Mouse (Mus musculus) heart, postnatal 14 days (tissue): Measurements from ENCODE around the gene Prr12. TPM values are rescaled to one million over a fixed set of nuclear protein-coding genes. Genes with fewer than 3 reads are reported as not detected.
A peak's percentile ranks its signal among the peaks of the same experiment; 100 is the strongest.
"Not testable (repeated sequence)": the region's sequence is repeated elsewhere in the genome, so short reads cannot be mapped to it uniquely, and the experiment has no call there.

ENCODE experiments used
- DNase-seq, 2 experiments: peaks; one replicate each; pipeline ENCODE4 v3.0.0; 2021 to 2022
- intact Hi-C: fragments of 180-260 bp; cut with DNase I; formaldehyde crosslinking; loops from one replicate; pipeline ENCODE4 v1.15.1; 2025
- total RNA-seq, 2 experiments: library from RNA; stranded (reverse); gene quantifications; 2 replicates each; pipeline ENCODE4 v1.2.3; 2021

Gene Prr12
- total RNA-seq, 2 experiments from 2014 or later = 27.2 to 28.3 TPM

- intact Hi-C loops = no loop called here
These were observed 22.7 kb downstream of the Prr12 start for GRCm38 (mm10) chr7:45029995-45030394.

GRCm38 (mm10) chr7:45028351-45028750 lies 24.3 kb downstream of the Prr12 start:
- no peak for DNase-seq
- intact Hi-C loops = no loop called here

More at GRCm38 (mm10) chr7:45029995-45030394, 22.7 kb downstream of the Prr12 start:
- DNase-seq = no peak

GRCm38 (mm10) chr7:45027761-45028160 lies 24.9 kb downstream of the Prr12 start:
- DNase-seq = no peak
- intact Hi-C loops = no loop called here

- no peak for DNase-seq
- intact Hi-C loops = no loop called here
These were observed 26.4 kb downstream of the Prr12 start for GRCm38 (mm10) chr7:45026256-45026655.

- intact Hi-C loops = no loop called here
- no peak for DNase-seq
These were observed 27.0 kb downstream of the Prr12 start for GRCm38 (mm10) chr7:45025601-45026220.

- intact Hi-C loops = no loop called here
- no peak for DNase-seq
These were observed 28.1 kb downstream of the Prr12 start for GRCm38 (mm10) chr7:45024281-45025248.

- intact Hi-C loops, DNase-seq: not testable (repeated sequence)
These were observed 29.0 kb downstream of the Prr12 start for GRCm38 (mm10) chr7:45023711-45024110.

GRCm38 (mm10) chr7:45020225-45020624 lies 32.5 kb downstream of the Prr12 start:
- intact Hi-C loops = loop anchor here (2.0 kb wide), 1 partner anchor 35 kb away; no protein-coding TSS in a partner anchor
- DNase-seq = no peak

- intact Hi-C loops = loop anchor here (2.0 kb wide), 1 partner anchor 34 kb away; the partner anchor contains the start of gene Prr12
These were observed 33.6 kb downstream of the Prr12 start for GRCm38 (mm10) chr7:45019031-45019571.

GRCm38 (mm10) chr7:45017242-45018061 lies 35.2 kb downstream of the Prr12 start, which contains the start of gene Rras:
TSS of gene Rras (plus strand) at chr7:45017961.
- peak; percentile 91 to 92 for DNase-seq
- intact Hi-C loops = loop anchor here (2.0 kb wide), 1 partner anchor 35 kb away; the partner anchor contains the start of gene Prr12

More at GRCm38 (mm10) chr7:45019031-45019571, 33.6 kb downstream of the Prr12 start:
- peak; percentile 74 to 75 for DNase-seq

GRCm38 (mm10) chr7:45016761-45017160 lies 35.9 kb downstream of the Prr12 start:
- no peak for DNase-seq
- intact Hi-C loops = no loop called here

- intact Hi-C loops = loop anchor here (2.0 kb wide), 1 partner anchor 15 kb away; no protein-coding TSS in a partner anchor
- peak; percentile 98 to 99 for DNase-seq
These were observed 36.6 kb downstream of the Prr12 start, which contains the start of gene Scaf1 for GRCm38 (mm10) chr7:45015957-45016612. TSS of gene Scaf1 (minus strand) at chr7:45016363.

GRCm38 (mm10) chr7:45015344-45015956 lies 37.2 kb downstream of the Prr12 start:
- intact Hi-C loops = loop anchor here (2.0 kb wide), 1 partner anchor 15 kb away; no protein-coding TSS in a partner anchor
- DNase-seq = no peak

- intact Hi-C loops = loop anchor here (2.0 kb wide), 1 partner anchor 13 kb away; no protein-coding TSS in a partner anchor
- no peak for DNase-seq
These were observed 38.6 kb downstream of the Prr12 start for GRCm38 (mm10) chr7:45014096-45014451.

- intact Hi-C loops = loop anchor here (2.0 kb wide), 1 partner anchor 13 kb away; no protein-coding TSS in a partner anchor
- no peak for DNase-seq
These were observed 39.1 kb downstream of the Prr12 start for GRCm38 (mm10) chr7:45013366-45014095.

GRCm38 (mm10) chr7:45012824-45013223 lies 39.9 kb downstream of the Prr12 start:
- intact Hi-C loops = no loop called here
- DNase-seq = no peak

GRCm38 (mm10) chr7:45012011-45012410 lies 40.7 kb downstream of the Prr12 start:
- intact Hi-C loops = no loop called here
- DNase-seq = no peak

- intact Hi-C loops = no loop called here
These were observed 44.3 kb downstream of the Prr12 start for GRCm38 (mm10) chr7:45008411-45008810.

More at GRCm38 (mm10) chr7:45008411-45008810, 44.3 kb downstream of the Prr12 start:
- no peak for DNase-seq
